Mouse (Mus musculus) stomach, embryonic 15.5 days (tissue): Measurements from ENCODE around the gene B4galnt1. TPM values are rescaled to one million over a fixed set of nuclear protein-coding genes. Genes with fewer than 3 reads are reported as not detected.

ENCODE experiments used
- ATAC-seq: fragments of 200-750 bp; cut with Nextera tagmentation; 2 replicates; pipeline ENCODE4 v1.8.0; 2017; ENCODE audit warnings: low read depth, moderate number of reproducible peaks, moderate TSS enrichment; ENCODE audit not compliant: insufficient read depth, low FRiP score
- H3K27ac ChIP-seq: fragments of 300-500 bp; sonication (generic); 2 replicates; pipeline ENCODE4 v1.5.1; 2015; ENCODE audit warnings: mild to moderate bottlenecking, inconsistent platforms
- H3K27me3 ChIP-seq: fragments of 300-500 bp; sonication (generic); replicated peaks from 2 replicates; pipeline ENCODE4 v1.6.1; 2015; ENCODE audit warnings: inconsistent platforms
- H3K36me3 ChIP-seq: fragments of 300-500 bp; sonication (generic); 2 replicates; pipeline ENCODE4 v1.6.1; 2015; ENCODE audit warnings: inconsistent platforms
- H3K4me1 ChIP-seq: fragments of 300-500 bp; sonication (generic); 2 replicates; pipeline ENCODE4 v1.6.1; 2015; ENCODE audit warnings: inconsistent platforms
- H3K4me2 ChIP-seq: fragments of 300-500 bp; sonication (generic); 2 replicates; pipeline ENCODE4 v1.6.1; 2015; ENCODE audit warnings: mild to moderate bottlenecking, inconsistent platforms
- H3K4me3 ChIP-seq: fragments of 300-500 bp; sonication (generic); replicated peaks from 2 replicates; pipeline ENCODE4 v1.5.1; 2015; ENCODE audit warnings: inconsistent platforms
- H3K9ac ChIP-seq: fragments of 300-500 bp; sonication (generic); 2 replicates; pipeline ENCODE4 v1.6.1; 2015; ENCODE audit warnings: inconsistent platforms
- H3K9me3 ChIP-seq: fragments of 300-500 bp; sonication (generic); 2 replicates; pipeline ENCODE4 v1.6.1; 2016; ENCODE audit warnings: inconsistent platforms
- WGBS: fragments of 180-500 bp; shearing (Covaris S2); methylation state at CpG from one replicate; pipeline ENCODE4 v1.1.7; 2015; 5-methylcytosine and 5-hydroxymethylcytosine counted together
- polyA plus RNA-seq: library from polyadenylated mRNA; unstranded; fragments of >200 nt; fragmentation: Nextera tagmentation; extraction: Ambion mirVana; gene quantifications from 2 replicates; pipeline ENCODE4 v1.2.1, GENCODE M21; 2015

Gene B4galnt1
- polyA plus RNA-seq, 1 experiment from 2014 or later = 29.4 TPM

GRCm38 (mm10) chr10:127183759-127184158 is 18.7 kb downstream of the B4galnt1 start:
- Histone ChIP-seq H3K27ac (no peak overlapping the region), H3K9me3 (no peaks in the 10 kb centered on the region), H3K36me3 (peaks cover 17% of the 10 kb centered on the region; the same call in 1 of the 2 replicates), H3K4me1 (peaks cover 19% of the 10 kb centered on the region), H3K27me3 (peaks cover 38% of the 10 kb centered on the region), H3K4me2 (peak overlapping the region; percentile 33), H3K9ac (no peak overlapping the region), H3K4me3 (peak overlapping the region; percentile 3; the same call in 1 of the 2 replicates)
- WGBS = 21% methylated on average over 20 of the region's 20 CpGs
- 0 out of 2 replicates have a peak, but pooled peaks have one; percentile 16 for ATAC-seq

GRCm38 (mm10) chr10:127185101-127185500 is 20.1 kb downstream of the B4galnt1 start:
- no peak overlapping the region for H3K9ac ChIP-seq
- ATAC-seq = no peak
- no peak overlapping the region for H3K4me3 ChIP-seq
- H3K36me3 ChIP-seq = peaks cover 17% of the 10 kb centered on the region; the same call in 1 of the 2 replicates
- H3K9me3 ChIP-seq = no peaks in the 10 kb centered on the region
- H3K27ac ChIP-seq = no peak overlapping the region
- no peak overlapping the region for H3K4me2 ChIP-seq
- peaks cover 29% of the 10 kb centered on the region for H3K4me1 ChIP-seq
- peaks cover 26% of the 10 kb centered on the region for H3K27me3 ChIP-seq
- 70% methylated on average over 9 of the region's 9 CpGs for WGBS

GRCm38 (mm10) chr10:127185506-127185905 is 20.5 kb downstream of the B4galnt1 start:
- Histone ChIP-seq H3K36me3 (peaks cover 17% of the 10 kb centered on the region; the same call in 1 of the 2 replicates), H3K9me3 (no peaks in the 10 kb centered on the region), H3K27me3 (peaks cover 22% of the 10 kb centered on the region), H3K4me3 (no peak overlapping the region), H3K4me2 (no peak overlapping the region), H3K27ac (no peak overlapping the region), H3K4me1 (peaks cover 29% of the 10 kb centered on the region), H3K9ac (no peak overlapping the region)
- no peak for ATAC-seq
- 79% methylated on average over 15 of the region's 15 CpGs for WGBS

GRCm38 (mm10) chr10:127186451-127186850 is 21.4 kb downstream of the B4galnt1 start:
- Histone ChIP-seq H3K9me3 (no peaks in the 10 kb centered on the region), H3K27me3 (0 out of 2 replicates have a peak, but pooled peaks cover 13% of the 10 kb centered on the region), H3K9ac (no peak overlapping the region), H3K27ac (no peak overlapping the region), H3K36me3 (peaks cover 17% of the 10 kb centered on the region; the same call in 1 of the 2 replicates), H3K4me1 (peaks cover 36% of the 10 kb centered on the region), H3K4me3 (no peak overlapping the region), H3K4me2 (no peak overlapping the region)
- 75% methylated on average over 1 of the region's 1 CpGs for WGBS
- ATAC-seq = no peak

GRCm38 (mm10) chr10:127187371-127188078 is 22.5 kb downstream of the B4galnt1 start:
- H3K27me3 ChIP-seq = 0 out of 2 replicates have a peak, but pooled peaks cover 9% of the 10 kb centered on the region
- H3K36me3 ChIP-seq = peaks cover 20% of the 10 kb centered on the region
- peak overlapping the region; percentile 76 for H3K4me2 ChIP-seq
- WGBS = 45% methylated on average over 10 of the region's 10 CpGs
- H3K4me3 ChIP-seq = peak overlapping the region; percentile 60
- H3K9ac ChIP-seq = no peak overlapping the region
- H3K27ac ChIP-seq = peak overlapping the region; percentile 94
- peaks cover 40% of the 10 kb centered on the region for H3K4me1 ChIP-seq
- H3K9me3 ChIP-seq = no peaks in the 10 kb centered on the region
- ATAC-seq = no peak

- ATAC-seq = no peak
- peak overlapping the region; percentile 20 for H3K9ac ChIP-seq
- H3K4me2 ChIP-seq = peak overlapping the region; percentile 76
- H3K36me3 ChIP-seq = peaks cover 25% of the 10 kb centered on the region
- H3K4me3 ChIP-seq = peak overlapping the region; percentile 60
- WGBS = 2% methylated on average over 14 of the region's 21 CpGs
- peak overlapping the region; percentile 94 for H3K27ac ChIP-seq
- peaks cover 41% of the 10 kb centered on the region for H3K4me1 ChIP-seq
- H3K27me3 ChIP-seq = 0 out of 2 replicates have a peak, but pooled peaks cover 3% of the 10 kb centered on the region
- no peaks in the 10 kb centered on the region for H3K9me3 ChIP-seq
These were observed 23.0 kb downstream of the B4galnt1 start for GRCm38 (mm10) chr10:127188079-127188453.

- peak; percentile 78 for ATAC-seq
- H3K9me3 ChIP-seq = no peaks in the 10 kb centered on the region
- peak overlapping the region; percentile 60 for H3K4me3 ChIP-seq
- H3K4me1 ChIP-seq = peaks cover 37% of the 10 kb centered on the region
- peak overlapping the region; percentile 76 for H3K4me2 ChIP-seq
- 0% methylated on average over 46 of the region's 46 CpGs for WGBS
- peak overlapping the region; percentile 94 for H3K27ac ChIP-seq
- H3K27me3 ChIP-seq = no peaks in the 10 kb centered on the region
- peaks cover 25% of the 10 kb centered on the region for H3K36me3 ChIP-seq
- peak overlapping the region; percentile 65 for H3K9ac ChIP-seq
These were observed 23.6 kb downstream of the B4galnt1 start for GRCm38 (mm10) chr10:127188465-127189115.

GRCm38 (mm10) chr10:127189116-127189650 is 24.2 kb downstream of the B4galnt1 start:
- Histone ChIP-seq H3K9me3 (no peaks in the 10 kb centered on the region), H3K36me3 (peaks cover 25% of the 10 kb centered on the region), H3K9ac (peak overlapping the region; percentile 65), H3K4me1 (peaks cover 33% of the 10 kb centered on the region), H3K4me3 (peak overlapping the region; percentile 60), H3K27me3 (no peaks in the 10 kb centered on the region), H3K27ac (peak overlapping the region; percentile 94), H3K4me2 (peak overlapping the region; percentile 76)
- WGBS = under 1% methylated on average over 26 of the region's 26 CpGs
- 0 out of 2 replicates have a peak, but pooled peaks have one; percentile 8 for ATAC-seq

GRCm38 (mm10) chr10:127189651-127190381 is 24.8 kb downstream of the B4galnt1 start, which contains the start of gene Arhgef25:
TSS of gene Arhgef25 (minus strand) at chr10:127190083.
- Histone ChIP-seq H3K4me3 (peak within 1 kb of the TSS; percentile 60), H3K36me3 (peaks cover 25% of the 10 kb centered on the region), H3K9ac (peak within 1 kb of the TSS; percentile 65), H3K27ac (peak within 1 kb of the TSS; percentile 94), H3K4me2 (peak within 1 kb of the TSS; percentile 76), H3K27me3 (no peaks in the 10 kb centered on the region), H3K4me1 (peaks cover 39% of the 10 kb centered on the region), H3K9me3 (no peaks in the 10 kb centered on the region)
- WGBS = 4% methylated on average over 33 of the region's 35 CpGs
- ATAC-seq = peak; percentile 40

GRCm38 (mm10) chr10:127190398-127191190 is 25.6 kb downstream of the B4galnt1 start:
- Histone ChIP-seq H3K4me3 (peak overlapping the region; percentile 60), H3K27me3 (no peaks in the 10 kb centered on the region), H3K36me3 (peaks cover 25% of the 10 kb centered on the region), H3K4me1 (peaks cover 43% of the 10 kb centered on the region), H3K9me3 (no peaks in the 10 kb centered on the region), H3K9ac (no peak overlapping the region), H3K27ac (peak overlapping the region; percentile 94), H3K4me2 (peak overlapping the region; percentile 76)
- 40% methylated on average over 14 of the region's 14 CpGs for WGBS
- no peak for ATAC-seq
